Mouse (Mus musculus) liver, postnatal 0 days (tissue): Measurements from ENCODE around the gene Gm3415. TPM values are rescaled to one million over a fixed set of nuclear protein-coding genes. Genes with fewer than 3 reads are reported as not detected.
"Not testable (repeated sequence)": the region's sequence is repeated elsewhere in the genome, so short reads cannot be mapped to it uniquely, and the experiment has no call there.

ENCODE experiments used
- ATAC-seq: fragments of 200-750 bp; cut with Nextera tagmentation; 2 replicates; pipeline ENCODE4 v1.8.0; 2017; ENCODE audit warnings: mild to moderate bottlenecking, moderate library complexity
- DNase-seq: peaks from one replicate; pipeline ENCODE4 v3.0.0-alpha.2; 2016
- H3K27ac ChIP-seq: fragments of 300-500 bp; sonication (generic); 2 replicates; pipeline ENCODE4 v1.5.1; 2014; ENCODE audit warnings: antibody characterized with exemption, moderate library complexity, mild to moderate bottlenecking, low read depth
- H3K27me3 ChIP-seq: fragments of 300-500 bp; sonication (generic); 2 replicates; pipeline ENCODE4 v1.6.1; 2014; ENCODE audit warnings: low read length, control low read depth, mixed read lengths; ENCODE audit not compliant: insufficient read depth
- H3K36me3 ChIP-seq: fragments of 300-500 bp; sonication (generic); replicated peaks from 2 replicates; pipeline ENCODE4 v1.6.1; 2014; ENCODE audit warnings: mild to moderate bottlenecking, control low read depth, low read length, moderate library complexity, mixed read lengths; ENCODE audit not compliant: insufficient read depth
- H3K4me1 ChIP-seq: fragments of 300-500 bp; sonication (generic); 2 replicates; pipeline ENCODE4 v1.6.1; 2014; ENCODE audit warnings: antibody characterized with exemption, mild to moderate bottlenecking, control low read depth; ENCODE audit not compliant: insufficient read depth
- H3K4me2 ChIP-seq: fragments of 300-500 bp; sonication (generic); 2 replicates; pipeline ENCODE4 v1.6.1; 2014; ENCODE audit warnings: low read depth, mild to moderate bottlenecking, low read length, moderate library complexity, mixed read lengths
- H3K4me3 ChIP-seq: fragments of 300-500 bp; sonication (generic); 2 replicates; pipeline ENCODE4 v1.5.1; 2014; ENCODE audit warnings: low read depth, low read length
- H3K9ac ChIP-seq: fragments of 300-500 bp; sonication (generic); replicated peaks from 2 replicates; pipeline ENCODE4 v1.6.1; 2014; ENCODE audit warnings: mild to moderate bottlenecking, moderate library complexity
- H3K9me3 ChIP-seq: fragments of 300-500 bp; sonication (generic); 2 replicates; pipeline ENCODE4 v1.6.1; 2016; ENCODE audit warnings: mild to moderate bottlenecking, control low read depth, low read length, mixed read lengths
- CTCF ChIP-seq: sonication (generic); IDR thresholded peaks from 2 replicates; pipeline ENCODE4 v1.5.1; 2016; ENCODE audit warnings: antibody characterized with exemption, low read depth
- EP300 ChIP-seq: IDR thresholded peaks from 2 replicates; pipeline ENCODE4 v1.6.1; 2016; ENCODE audit warnings: antibody characterized with exemption, low read depth, mild to moderate bottlenecking
- WGBS: fragments of 180-500 bp; shearing (Covaris S2); extraction: QIAGEN DNeasy Blood & Tissue Kit; methylation state at CpG from one replicate; pipeline ENCODE4 v1.1.7; 2014; ENCODE audit not compliant: insufficient replicate concordance; 5-methylcytosine and 5-hydroxymethylcytosine counted together
- polyA plus RNA-seq: library from polyadenylated mRNA; unstranded; fragments of >200 nt; fragmentation: Nextera tagmentation; extraction: Ambion mirVana; gene quantifications from 2 replicates; pipeline ENCODE4 v1.2.1, GENCODE M21; 2015

Gene Gm3415
- not detected in 2 replicates for polyA plus RNA-seq

DNA sequence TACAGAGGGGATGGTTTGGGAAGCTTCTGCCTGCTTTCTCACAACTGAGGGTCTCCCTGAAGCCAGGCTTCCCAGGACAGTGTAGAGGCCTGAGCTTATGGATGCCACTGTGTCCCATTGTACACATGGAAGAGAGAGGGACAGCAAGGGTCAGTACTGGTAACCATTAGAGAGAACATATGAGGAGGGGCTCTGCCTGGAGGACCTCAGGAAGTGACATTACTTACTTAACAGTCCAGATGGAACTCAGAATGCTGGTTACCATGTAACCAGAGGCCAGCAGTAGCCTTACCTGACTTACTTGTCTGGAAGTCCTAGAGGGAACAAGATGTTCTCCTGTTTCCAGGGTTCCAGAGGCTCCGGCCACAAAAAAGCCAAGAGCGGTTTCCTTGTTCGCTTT lies at the start of gene Gm3415:
TSS of gene Gm3415 (plus strand) at position 301 of the 400 bp plus-strand sequence.
- not testable (repeated sequence) for DNase-seq, H3K4me1 ChIP-seq, H3K9me3 ChIP-seq, H3K27ac ChIP-seq, ATAC-seq, H3K4me3 ChIP-seq, H3K27me3 ChIP-seq, H3K9ac ChIP-seq, H3K36me3 ChIP-seq, H3K4me2 ChIP-seq
- no CpG with 5 or more reads among the region's 3 CpGs for WGBS

DNA sequence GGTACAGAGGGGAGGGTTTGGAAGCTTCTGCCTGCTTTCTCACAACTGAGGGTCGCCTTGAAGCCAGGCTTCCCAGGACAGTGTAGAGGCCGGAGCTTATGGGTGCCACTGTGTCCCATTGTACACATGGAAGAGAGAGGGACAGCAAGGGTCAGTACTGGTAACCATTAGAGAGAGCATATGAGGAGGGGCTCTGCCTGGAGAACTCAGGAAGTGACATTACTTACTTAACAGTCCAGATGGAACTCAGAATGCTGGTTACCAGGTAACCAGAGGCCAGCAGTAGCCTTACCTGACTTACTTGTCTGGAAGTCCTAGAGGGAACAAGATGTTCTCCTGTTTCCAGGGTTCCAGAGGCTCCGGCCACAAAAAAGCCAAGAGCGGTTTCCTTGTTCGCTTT lies 42.1 kb upstream of the Gm3415 start, which contains the start of gene Gm3402:
TSS of gene Gm3402 (plus strand) at position 301 of the 400 bp plus-strand sequence.
- H3K4me1 ChIP-seq, H3K9ac ChIP-seq, H3K9me3 ChIP-seq, H3K27ac ChIP-seq, H3K4me3 ChIP-seq, ATAC-seq, DNase-seq, H3K4me2 ChIP-seq, H3K36me3 ChIP-seq, H3K27me3 ChIP-seq: not testable (repeated sequence)
- no CpG with 5 or more reads among the region's 5 CpGs for WGBS

DNA sequence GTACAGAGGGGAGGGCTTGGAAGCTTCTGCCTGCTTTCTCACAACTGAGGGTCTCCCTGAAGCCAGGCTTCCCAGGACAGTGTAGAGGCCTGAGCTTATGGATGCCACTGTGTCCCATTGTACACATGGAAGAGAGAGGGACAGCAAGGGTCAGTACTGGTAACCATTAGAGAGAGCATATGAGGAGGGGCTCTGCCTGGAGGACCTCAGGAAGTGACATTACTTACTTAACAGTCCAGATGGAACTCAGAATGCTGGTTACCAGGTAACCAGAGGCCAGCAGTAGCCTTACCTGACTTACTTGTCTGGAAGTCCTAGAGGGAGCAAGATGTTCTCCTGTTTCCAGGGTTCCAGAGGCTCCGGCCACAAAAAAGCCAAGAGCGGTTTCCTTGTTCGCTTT lies 30.4 kb upstream of the Gm3415 start, which contains the start of gene Gm3404:
TSS of gene Gm3404 (plus strand) at position 301 of the 400 bp plus-strand sequence.
- H3K4me2 ChIP-seq, H3K27ac ChIP-seq, H3K4me1 ChIP-seq, H3K27me3 ChIP-seq, H3K36me3 ChIP-seq, ATAC-seq, H3K9me3 ChIP-seq, H3K9ac ChIP-seq, DNase-seq, H3K4me3 ChIP-seq: not testable (repeated sequence)
- WGBS, result no CpG with 5 or more reads among the region's 3 CpGs

DNA sequence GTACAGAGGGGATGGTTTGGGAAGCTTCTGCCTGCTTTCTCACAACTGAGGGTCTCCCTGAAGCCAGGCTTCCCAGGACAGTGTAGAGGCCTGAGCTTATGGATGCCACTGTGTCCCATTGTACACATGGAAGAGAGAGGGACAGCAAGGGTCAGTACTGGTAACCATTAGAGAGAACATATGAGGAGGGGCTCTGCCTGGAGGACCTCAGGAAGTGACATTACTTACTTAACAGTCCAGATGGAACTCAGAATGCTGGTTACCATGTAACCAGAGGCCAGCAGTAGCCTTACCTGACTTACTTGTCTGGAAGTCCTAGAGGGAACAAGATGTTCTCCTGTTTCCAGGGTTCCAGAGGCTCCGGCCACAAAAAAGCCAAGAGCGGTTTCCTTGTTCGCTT lies 18.6 kb upstream of the Gm3415 start, which contains the start of gene Gm3409:
TSS of gene Gm3409 (plus strand) at position 301 of the 400 bp plus-strand sequence.
- H3K27me3 ChIP-seq, H3K4me3 ChIP-seq, H3K4me1 ChIP-seq, H3K36me3 ChIP-seq, ATAC-seq, H3K4me2 ChIP-seq, H3K9me3 ChIP-seq, DNase-seq, H3K27ac ChIP-seq, H3K9ac ChIP-seq: not testable (repeated sequence)
- 18% methylated on average over 2 of the region's 3 CpGs for WGBS

DNA sequence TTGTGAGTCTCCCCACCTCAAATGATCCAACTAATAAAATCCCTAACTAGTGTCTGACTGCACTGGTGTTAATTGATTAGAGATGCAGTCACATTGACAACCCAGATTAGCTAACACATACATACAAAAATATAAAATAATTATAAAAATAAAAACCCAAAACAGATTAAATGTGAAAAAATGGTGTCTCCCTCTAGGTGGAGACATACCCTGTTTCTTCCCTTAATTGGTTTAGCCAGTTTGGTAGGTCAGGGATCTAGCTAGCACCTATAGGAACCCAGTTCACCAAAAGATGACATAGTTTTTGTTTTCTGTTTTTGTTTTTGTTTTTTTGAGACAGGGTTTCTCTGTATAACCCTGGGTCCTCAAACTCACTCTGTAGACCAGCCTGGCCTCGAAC lies 8.3 kb downstream of the Gm3415 start:
- Histone ChIP-seq H3K9ac (no peak overlapping the region), H3K4me1 (no peaks in the 10 kb centered on the region), H3K27me3 (no peaks in the 10 kb centered on the region), H3K36me3 (no peaks in the 10 kb centered on the region), H3K4me2 (no peak overlapping the region), H3K4me3 (no peak overlapping the region), H3K9me3 (no peaks in the 10 kb centered on the region), H3K27ac (no peak overlapping the region)
- TF ChIP-seq EP300, result no peak
- no peak for TF ChIP-seq CTCF
- 59% methylated on average over 1 of the region's 1 CpGs for WGBS
- ATAC-seq (no peak), DNase-seq (no peak)

DNA sequence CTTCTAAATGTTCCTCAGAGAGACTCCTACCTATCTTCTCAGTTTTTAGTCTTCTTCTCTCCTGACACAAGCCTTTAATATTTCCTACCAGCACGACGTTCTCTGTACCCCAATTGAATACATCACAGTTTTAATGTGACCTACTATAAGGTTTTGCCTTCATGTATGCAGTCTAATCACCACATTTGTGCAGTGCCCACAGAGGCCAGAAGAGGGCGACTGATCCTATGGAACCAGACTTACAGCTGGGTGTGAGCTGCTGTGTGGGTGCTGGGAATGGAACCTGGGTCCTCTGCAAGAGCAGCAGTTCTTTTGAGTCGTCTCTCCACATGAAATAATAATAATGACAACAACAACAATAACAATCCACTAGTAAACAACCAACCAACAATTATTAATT lies 11.1 kb downstream of the Gm3415 start:
- Histone ChIP-seq H3K9ac (no peak overlapping the region), H3K27ac (no peak overlapping the region), H3K9me3 (no peaks in the 10 kb centered on the region), H3K27me3 (no peaks in the 10 kb centered on the region), H3K4me3 (no peak overlapping the region), H3K4me1 (no peaks in the 10 kb centered on the region), H3K36me3 (no peaks in the 10 kb centered on the region), H3K4me2 (no peak overlapping the region)
- WGBS, result 58% methylated on average over 4 of the region's 4 CpGs
- TF ChIP-seq EP300 (no peak), CTCF (peak; percentile 51)
- DNase-seq (peak; percentile 28), ATAC-seq (no peak)

DNA sequence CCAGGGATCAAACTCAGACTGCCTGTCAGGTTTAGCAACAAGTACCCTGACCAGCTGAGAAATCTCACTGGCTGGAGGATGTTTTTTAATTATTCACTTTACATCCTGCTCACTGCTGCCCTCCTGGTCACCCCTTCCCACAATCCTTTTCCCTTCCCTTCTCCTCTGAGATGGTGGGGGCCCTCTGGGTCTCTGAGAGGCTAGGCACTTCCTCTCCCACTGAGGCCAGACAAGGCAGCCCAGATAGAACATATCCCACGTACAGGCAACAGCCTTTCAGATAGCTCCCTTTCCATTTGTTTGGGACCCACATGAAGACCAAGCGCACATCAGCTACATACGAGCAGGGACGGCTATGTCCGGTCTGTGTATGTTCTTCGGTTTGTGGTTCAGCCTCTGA lies 14.2 kb downstream of the Gm3415 start:
- 67% methylated on average over 6 of the region's 6 CpGs for WGBS
- ATAC-seq, H3K27ac ChIP-seq, H3K27me3 ChIP-seq, H3K9me3 ChIP-seq, H3K36me3 ChIP-seq, H3K9ac ChIP-seq, DNase-seq, H3K4me3 ChIP-seq, H3K4me2 ChIP-seq, H3K4me1 ChIP-seq: not testable (repeated sequence)

DNA sequence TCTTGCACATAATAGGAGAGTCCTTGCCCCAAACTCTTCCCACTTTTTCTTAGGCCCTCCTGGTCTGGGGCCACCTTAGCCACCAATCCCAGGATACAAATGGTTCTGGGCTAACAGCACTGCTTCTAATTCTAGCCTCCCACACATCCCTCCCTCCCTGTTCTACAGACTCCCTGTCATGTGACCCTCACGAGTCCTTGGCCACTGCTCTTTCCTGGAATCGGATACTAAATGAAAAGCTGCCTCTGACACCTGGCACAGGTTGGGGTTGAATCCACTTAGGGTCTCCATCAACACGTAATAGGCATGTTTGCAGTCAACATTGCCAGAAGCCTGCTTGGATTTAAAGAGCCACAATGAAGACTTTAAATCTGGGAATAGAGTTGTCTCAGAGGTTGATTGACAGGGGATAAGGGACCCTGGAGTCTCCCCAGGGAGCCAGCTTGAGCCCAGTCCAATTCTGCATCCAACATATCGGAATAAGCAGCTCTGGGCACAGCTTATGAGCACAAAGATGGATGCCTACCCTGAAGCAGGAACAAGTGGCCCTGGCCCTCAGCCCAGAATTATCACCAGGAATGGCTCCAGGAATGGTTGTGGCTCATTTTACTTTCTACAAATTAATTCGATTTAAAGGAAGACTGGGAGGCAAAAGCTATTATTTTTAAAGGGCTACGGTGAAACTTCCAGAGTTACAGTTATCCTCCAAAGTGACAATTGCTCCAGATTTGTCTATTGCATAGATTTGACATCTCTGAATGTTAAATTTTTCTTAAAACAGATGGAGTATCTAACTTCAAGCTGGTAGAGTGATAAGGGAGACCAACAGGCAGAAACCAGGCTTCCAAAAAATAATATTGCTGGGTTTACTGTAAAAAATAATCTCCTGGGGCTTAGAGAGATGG lies 16.1 kb downstream of the Gm3415 start:
- H3K36me3 ChIP-seq, H3K9ac ChIP-seq, DNase-seq, ATAC-seq, H3K4me3 ChIP-seq, H3K27ac ChIP-seq, H3K27me3 ChIP-seq, H3K4me2 ChIP-seq, H3K9me3 ChIP-seq, H3K4me1 ChIP-seq: not testable (repeated sequence)
- 64% methylated on average over 6 of the region's 6 CpGs for WGBS

DNA sequence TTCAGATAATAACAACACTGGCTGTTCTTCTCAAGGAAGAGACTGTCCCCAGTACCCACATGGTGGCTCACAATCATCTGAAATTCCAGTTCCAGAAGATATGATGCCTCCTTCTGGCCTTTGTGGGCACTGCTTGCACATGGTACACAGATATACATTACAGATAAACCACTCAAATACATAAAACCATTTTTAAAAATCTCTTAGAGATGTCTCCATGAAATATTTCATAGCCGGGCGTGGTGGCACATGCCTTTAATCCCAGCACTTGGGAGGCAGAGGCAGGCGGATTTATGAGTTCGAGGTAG lies 16.8 kb downstream of the Gm3415 start:
- not testable (repeated sequence) for H3K9ac ChIP-seq, H3K36me3 ChIP-seq, H3K4me3 ChIP-seq, H3K4me1 ChIP-seq, H3K27me3 ChIP-seq, H3K9me3 ChIP-seq, H3K4me2 ChIP-seq, H3K27ac ChIP-seq, ATAC-seq, DNase-seq
- WGBS, result 86% methylated on average over 4 of the region's 4 CpGs
